Mouse (Mus musculus) right cerebral cortex, postnatal 14 days (tissue): Measurements from ENCODE around the gene Nmt1.

Experiments
- DNase-seq: peaks from one replicate; pipeline ENCODE4 v3.0.0; 2022

Nmt1 gene

GRCm38 (mm10) chr11:103028176-103028891 lies at the start of gene Nmt1, which contains the start of gene Dcakd:
TSS of gene Nmt1 (plus strand) at chr11:103028190.
TSS of gene Dcakd (minus strand) at chr11:103028333.
- peak; percentile 91 for DNase-seq

GRCm38 (mm10) chr11:102981151-102981890 lies 46.7 kb upstream of the Nmt1 start:
- DNase-seq: no peak

GRCm38 (mm10) chr11:102984086-102984485 lies 43.9 kb upstream of the Nmt1 start:
- no peak for DNase-seq

- no peak for DNase-seq
Observed at GRCm38 (mm10) chr11:102984615-102985014, 43.4 kb upstream of the Nmt1 start.

GRCm38 (mm10) chr11:102985160-102985559 lies 42.8 kb upstream of the Nmt1 start:
- DNase-seq: no peak

- no peak for DNase-seq
Observed at GRCm38 (mm10) chr11:102989641-102990151, 38.3 kb upstream of the Nmt1 start.

- DNase-seq: peak; percentile 52
Observed at GRCm38 (mm10) chr11:102990152-102990663, 37.8 kb upstream of the Nmt1 start.

GRCm38 (mm10) chr11:102991681-102992080 lies 36.3 kb upstream of the Nmt1 start:
- DNase-seq: no peak

- DNase-seq: peak; percentile 82
Observed at GRCm38 (mm10) chr11:102992940-102993339, 35.0 kb upstream of the Nmt1 start.

GRCm38 (mm10) chr11:102993420-102994029 lies 34.5 kb upstream of the Nmt1 start:
- no peak for DNase-seq

- DNase-seq: no peak
Observed at GRCm38 (mm10) chr11:102994952-102995351, 33.0 kb upstream of the Nmt1 start.

- no peak for DNase-seq
Observed at GRCm38 (mm10) chr11:102996385-102996784, 31.6 kb upstream of the Nmt1 start.

GRCm38 (mm10) chr11:102996991-102997770 lies 30.8 kb upstream of the Nmt1 start:
- DNase-seq: no peak

GRCm38 (mm10) chr11:102998254-102998576 lies 29.8 kb upstream of the Nmt1 start:
- no peak for DNase-seq

- no peak for DNase-seq
Observed at GRCm38 (mm10) chr11:102998577-102999316, 29.2 kb upstream of the Nmt1 start.

- DNase-seq: no peak
Observed at GRCm38 (mm10) chr11:102999317-102999970, 28.5 kb upstream of the Nmt1 start.

GRCm38 (mm10) chr11:103000111-103000510 lies 27.9 kb upstream of the Nmt1 start:
- no peak for DNase-seq

GRCm38 (mm10) chr11:103001063-103001462 lies 26.9 kb upstream of the Nmt1 start:
- no peak for DNase-seq

- peak; percentile 67 for DNase-seq
Observed at GRCm38 (mm10) chr11:103003210-103003609, 24.8 kb upstream of the Nmt1 start.

- no peak for DNase-seq
Observed at GRCm38 (mm10) chr11:103004852-103005251, 23.1 kb upstream of the Nmt1 start.

- no peak for DNase-seq
Observed at GRCm38 (mm10) chr11:103005254-103005981, 22.6 kb upstream of the Nmt1 start.
